Mouse (Mus musculus) kidney, adult 2 months (tissue): ENCODE data around the gene Sgk1.

Experiments used
- CTCF ChIP-seq: fragments of 200-500 bp; conservative IDR thresholded peaks from 2 replicates; pipeline ENCODE4 v1.5.1; 2011; ENCODE audit warnings: low read depth, mild to moderate bottlenecking, control low read depth, low read length, moderate library complexity, mixed read lengths; ENCODE audit not compliant: insufficient read depth, insufficient read length
- POLR2A ChIP-seq: fragments of 200-500 bp; IDR thresholded peaks from one replicate; pipeline ENCODE4 v1.6.1; 2011; ENCODE audit warnings: low read depth, low read length, control low read depth

GRCm38 (mm10) chr10:21905616-21906015 is 23.6 kb downstream of the Sgk1 start:
- TF ChIP-seq CTCF = no peak
- no peak for TF ChIP-seq POLR2A
